Mouse (Mus musculus): ENCODE data around the gene Chaf1a. TPM values are rescaled to one million over a fixed set of nuclear protein-coding genes. Genes with fewer than 3 reads are reported as not detected.
A peak's percentile ranks its signal among the peaks of the same experiment; 100 is the strongest.

Chaf1a gene
- polyA plus RNA-seq, 1 experiment, result 39.9 TPM

GRCm38 (mm10) chr17:56032127-56032733, 8.0 kb upstream of the Chaf1a start:
- Histone ChIP-seq H3ac (ENCODE audit: control insufficient read depth, insufficient read length, low read depth) (peak overlapping the region; percentile 50), H3K79me3 (ENCODE audit: low read depth) (peaks cover 78% of the 10 kb centered on the region), H3K36me3 (ENCODE audit: control insufficient read depth, insufficient read depth) (peaks cover 34% of the 10 kb centered on the region), H3K27me3 (ENCODE audit: control insufficient read depth, insufficient read depth, insufficient read length) (no peaks in the 10 kb centered on the region), H3K79me2 (ENCODE audit: control insufficient read depth, insufficient read depth) (peaks cover 92% of the 10 kb centered on the region), H3K4me3 (ENCODE audit: insufficient read depth, poor library complexity, severe bottlenecking) (no peak overlapping the region)
- TF ChIP-seq MYOG (IDR thresholded peaks at IDR 0.05; ENCODE audit: control insufficient read depth, extremely low read depth, insufficient read length) (no peak), CEBPB (IDR thresholded peaks at IDR 0.05; ENCODE audit: low read depth) (no peak), MYOD1 (IDR thresholded peaks at IDR 0.05; ENCODE audit: control insufficient read depth, insufficient read length, low read depth) (no peak), USF1 (IDR thresholded peaks at IDR 0.05; ENCODE audit: low read depth) (no peak), CTCF (IDR thresholded peaks at IDR 0.05; ENCODE audit: control insufficient read depth, insufficient read depth, insufficient read length) (no peak), FOSL1 (IDR thresholded peaks at IDR 0.05; ENCODE audit: insufficient read depth, low read length, poor library complexity, severe bottlenecking) (no peak), MAX (IDR thresholded peaks at IDR 0.05) (no peak)

DNA sequence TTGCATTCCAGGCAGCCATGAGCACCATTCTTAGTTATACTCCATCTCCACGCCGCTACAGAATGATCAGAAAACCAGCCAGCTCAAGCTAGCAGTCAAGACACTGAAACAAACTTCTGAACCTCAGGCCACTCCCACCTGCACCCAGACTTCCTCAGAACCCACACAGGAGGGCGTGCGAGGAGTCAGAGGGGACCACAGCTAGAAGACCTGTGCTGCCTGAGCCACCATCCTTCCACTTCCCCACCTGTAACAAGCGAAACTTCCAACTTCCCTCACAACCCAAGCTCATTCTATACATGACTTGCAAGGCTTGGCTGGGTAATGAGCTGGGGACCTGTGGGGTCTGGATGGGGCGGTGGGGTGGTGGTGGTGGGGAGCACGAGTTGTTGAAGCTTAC, 7.4 kb upstream of the Chaf1a start:
- Histone ChIP-seq H3K4me3 (ENCODE audit: insufficient read depth, poor library complexity, severe bottlenecking) (no peak overlapping the region), H3K79me3 (ENCODE audit: low read depth) (peaks cover 75% of the 10 kb centered on the region), H3K79me2 (ENCODE audit: control insufficient read depth, insufficient read depth) (peaks cover 86% of the 10 kb centered on the region), H3ac (ENCODE audit: control insufficient read depth, insufficient read length, low read depth) (peak overlapping the region; percentile 40), H3K27me3 (ENCODE audit: control insufficient read depth, insufficient read depth, insufficient read length) (no peaks in the 10 kb centered on the region), H3K36me3 (ENCODE audit: control insufficient read depth, insufficient read depth) (peaks cover 34% of the 10 kb centered on the region)
- TF ChIP-seq CTCF (IDR thresholded peaks at IDR 0.05; ENCODE audit: control insufficient read depth, insufficient read depth, insufficient read length) (no peak), FOSL1 (IDR thresholded peaks at IDR 0.05; ENCODE audit: insufficient read depth, low read length, poor library complexity, severe bottlenecking) (no peak), MYOD1 (IDR thresholded peaks at IDR 0.05; ENCODE audit: control insufficient read depth, insufficient read length, low read depth) (no peak), CEBPB (IDR thresholded peaks at IDR 0.05; ENCODE audit: low read depth) (no peak), MAX (IDR thresholded peaks at IDR 0.05) (no peak), MYOG (IDR thresholded peaks at IDR 0.05; ENCODE audit: control insufficient read depth, extremely low read depth, insufficient read length) (no peak), USF1 (IDR thresholded peaks at IDR 0.05; ENCODE audit: low read depth) (no peak)

GRCm38 (mm10) chr17:56034040-56034725, 6.1 kb upstream of the Chaf1a start:
- Histone ChIP-seq H3K79me3 (ENCODE audit: low read depth) (peaks cover 63% of the 10 kb centered on the region), H3K27me3 (ENCODE audit: control insufficient read depth, insufficient read depth, insufficient read length) (no peaks in the 10 kb centered on the region), H3ac (ENCODE audit: control insufficient read depth, insufficient read length, low read depth) (peak overlapping the region; percentile 99), H3K36me3 (ENCODE audit: control insufficient read depth, insufficient read depth) (peaks cover 24% of the 10 kb centered on the region), H3K79me2 (ENCODE audit: control insufficient read depth, insufficient read depth) (peaks cover 73% of the 10 kb centered on the region), H3K4me3 (ENCODE audit: insufficient read depth, poor library complexity, severe bottlenecking) (no peak overlapping the region)
- TF ChIP-seq MYOG (IDR thresholded peaks at IDR 0.05; ENCODE audit: control insufficient read depth, extremely low read depth, insufficient read length) (no peak), USF1 (IDR thresholded peaks at IDR 0.05; ENCODE audit: low read depth) (no peak), CTCF (IDR thresholded peaks at IDR 0.05; ENCODE audit: control insufficient read depth, insufficient read depth, insufficient read length) (no peak), CEBPB (IDR thresholded peaks at IDR 0.05; ENCODE audit: low read depth) (no peak), FOSL1 (IDR thresholded peaks at IDR 0.05; ENCODE audit: insufficient read depth, low read length, poor library complexity, severe bottlenecking) (no peak), MYOD1 (IDR thresholded peaks at IDR 0.05; ENCODE audit: control insufficient read depth, insufficient read length, low read depth) (no peak), MAX (IDR thresholded peaks at IDR 0.05) (no peak)

DNA sequence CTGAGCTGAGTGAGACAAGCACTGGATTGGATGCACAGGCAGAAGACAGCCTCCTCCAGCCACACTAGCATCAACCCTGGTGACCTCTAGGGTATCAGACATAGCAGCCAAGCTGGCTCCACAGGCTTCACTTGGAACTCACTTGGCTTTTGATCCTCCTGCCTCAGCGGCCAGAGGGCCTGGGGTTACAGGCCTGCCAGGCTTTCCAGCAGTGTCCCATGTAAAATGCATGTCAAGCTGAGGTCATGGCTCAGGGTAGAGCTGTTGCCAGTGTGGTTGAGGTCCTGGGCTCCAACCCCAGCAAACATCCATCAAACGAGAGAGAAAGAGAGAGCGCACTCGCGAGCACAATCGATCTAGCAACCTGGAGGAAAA, 5.5 kb upstream of the Chaf1a start:
- TF ChIP-seq MYOG (IDR thresholded peaks at IDR 0.05; ENCODE audit: control insufficient read depth, extremely low read depth, insufficient read length) (no peak), FOSL1 (IDR thresholded peaks at IDR 0.05; ENCODE audit: insufficient read depth, low read length, poor library complexity, severe bottlenecking) (no peak), MAX (IDR thresholded peaks at IDR 0.05) (no peak), CTCF (IDR thresholded peaks at IDR 0.05; ENCODE audit: control insufficient read depth, insufficient read depth, insufficient read length) (no peak), CEBPB (IDR thresholded peaks at IDR 0.05; ENCODE audit: low read depth) (no peak), MYOD1 (IDR thresholded peaks at IDR 0.05; ENCODE audit: control insufficient read depth, insufficient read length, low read depth) (no peak), USF1 (IDR thresholded peaks at IDR 0.05; ENCODE audit: low read depth) (no peak)
- no peak overlapping the region for H3K4me3 ChIP-seq (ENCODE audit: insufficient read depth, poor library complexity, severe bottlenecking)
- peaks cover 19% of the 10 kb centered on the region for H3K36me3 ChIP-seq (ENCODE audit: control insufficient read depth, insufficient read depth)

DNA sequence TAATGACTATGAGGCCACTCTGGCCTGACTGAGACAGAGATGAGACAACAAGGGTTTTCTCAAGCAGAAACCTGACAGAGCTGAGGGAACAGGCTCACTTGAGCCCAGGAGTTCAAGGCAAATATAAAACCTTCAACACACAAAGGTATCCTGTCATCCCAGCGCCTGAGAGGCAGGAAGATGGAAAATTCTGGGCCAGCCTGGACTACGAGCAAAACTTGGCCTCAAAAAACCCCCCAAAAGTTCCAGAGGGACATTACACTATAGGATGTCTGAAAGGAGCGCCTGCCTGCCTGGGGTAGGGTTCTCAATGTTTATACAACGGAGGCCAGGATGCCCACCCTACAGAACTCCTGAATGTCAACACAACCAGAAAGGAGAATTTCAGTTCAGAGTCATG, 5.0 kb upstream of the Chaf1a start:
- Histone ChIP-seq H3ac (ENCODE audit: control insufficient read depth, insufficient read length, low read depth) (peak overlapping the region; percentile 99), H3K36me3 (ENCODE audit: control insufficient read depth, insufficient read depth) (peaks cover 15% of the 10 kb centered on the region), H3K79me2 (ENCODE audit: control insufficient read depth, insufficient read depth) (peaks cover 62% of the 10 kb centered on the region), H3K27me3 (ENCODE audit: control insufficient read depth, insufficient read depth, insufficient read length) (no peaks in the 10 kb centered on the region), H3K4me3 (ENCODE audit: insufficient read depth, poor library complexity, severe bottlenecking) (peak overlapping the region; percentile 91), H3K79me3 (ENCODE audit: low read depth) (peaks cover 53% of the 10 kb centered on the region)
- TF ChIP-seq MYOD1 (IDR thresholded peaks at IDR 0.05; ENCODE audit: control insufficient read depth, insufficient read length, low read depth) (no peak), CTCF (IDR thresholded peaks at IDR 0.05; ENCODE audit: control insufficient read depth, insufficient read depth, insufficient read length) (no peak), CEBPB (IDR thresholded peaks at IDR 0.05; ENCODE audit: low read depth) (no peak), FOSL1 (IDR thresholded peaks at IDR 0.05; ENCODE audit: insufficient read depth, low read length, poor library complexity, severe bottlenecking) (no peak), MYOG (IDR thresholded peaks at IDR 0.05; ENCODE audit: control insufficient read depth, extremely low read depth, insufficient read length) (no peak), USF1 (IDR thresholded peaks at IDR 0.05; ENCODE audit: low read depth) (no peak), MAX (IDR thresholded peaks at IDR 0.05) (no peak)

More for the DNA sequence above, 5.5 kb upstream of the Chaf1a start:
- Histone ChIP-seq H3K27me3 (ENCODE audit: control insufficient read depth, insufficient read depth, insufficient read length) (no peaks in the 10 kb centered on the region), H3ac (ENCODE audit: control insufficient read depth, insufficient read length, low read depth) (peak overlapping the region; percentile 99), H3K79me2 (ENCODE audit: control insufficient read depth, insufficient read depth) (peaks cover 67% of the 10 kb centered on the region), H3K79me3 (ENCODE audit: low read depth) (peaks cover 58% of the 10 kb centered on the region)

Measured in C2C12 (cell line).